Mouse (Mus musculus) intestine, postnatal 0 days (tissue): Measurements from ENCODE around the gene Vasn. TPM values are rescaled to one million over a fixed set of nuclear protein-coding genes. Genes with fewer than 3 reads are reported as not detected.

Experiments
- ATAC-seq: fragments of 200-750 bp; cut with Nextera tagmentation; 2 replicates; pipeline ENCODE4 v1.8.0; 2017; ENCODE audit warnings: mild to moderate bottlenecking, moderate TSS enrichment, moderate library complexity
- H3K27ac ChIP-seq: fragments of 300-500 bp; sonication (generic); 2 replicates; pipeline ENCODE4 v1.5.1; 2014; ENCODE audit warnings: mild to moderate bottlenecking, low read depth, low read length, moderate library complexity
- H3K27me3 ChIP-seq: fragments of 300-500 bp; sonication (generic); replicated peaks from 2 replicates; pipeline ENCODE4 v1.6.1; 2014; ENCODE audit warnings: low read length, mixed read lengths; ENCODE audit not compliant: control insufficient read depth, insufficient read depth
- H3K36me3 ChIP-seq: fragments of 300-500 bp; sonication (generic); 2 replicates; pipeline ENCODE4 v1.6.1; 2014; ENCODE audit warnings: mild to moderate bottlenecking, moderate library complexity; ENCODE audit not compliant: control insufficient read depth, insufficient read depth
- H3K4me1 ChIP-seq: fragments of 300-500 bp; sonication (generic); replicated peaks from 2 replicates; pipeline ENCODE4 v1.6.1; 2014; ENCODE audit warnings: antibody characterized with exemption, low read length, mixed read lengths; ENCODE audit not compliant: control insufficient read depth, insufficient read depth
- H3K4me2 ChIP-seq: fragments of 300-500 bp; sonication (generic); replicated peaks from 2 replicates; pipeline ENCODE4 v1.6.1; 2014; ENCODE audit warnings: low read depth, mild to moderate bottlenecking, moderate library complexity
- H3K4me3 ChIP-seq: fragments of 300-500 bp; sonication (generic); 2 replicates; pipeline ENCODE4 v1.5.1; 2014; ENCODE audit warnings: low read depth, low read length
- H3K9ac ChIP-seq: fragments of 300-500 bp; sonication (generic); 2 replicates; pipeline ENCODE4 v1.6.1; 2014; ENCODE audit warnings: mild to moderate bottlenecking, low read depth, low read length
- H3K9me3 ChIP-seq: fragments of 300-500 bp; sonication (generic); 2 replicates; pipeline ENCODE4 v1.6.1; 2016; ENCODE audit warnings: mixed run types; ENCODE audit not compliant: control insufficient read depth
- CTCF ChIP-seq: sonication (generic); IDR thresholded peaks from 2 replicates; pipeline ENCODE4 v1.5.1; 2016; ENCODE audit warnings: low read depth, mild to moderate bottlenecking, control low read depth, antibody characterized with exemption, moderate library complexity
- WGBS: fragments of 180-500 bp; shearing (Covaris S2); extraction: QIAGEN DNeasy Blood & Tissue Kit; methylation state at CpG from one replicate; pipeline ENCODE4 v1.1.7; 2014; 5-methylcytosine and 5-hydroxymethylcytosine counted together
- polyA plus RNA-seq: library from polyadenylated mRNA; unstranded; fragments of >200 nt; fragmentation: Nextera tagmentation; extraction: Ambion mirVana; gene quantifications from 2 replicates; pipeline ENCODE4 v1.2.1, GENCODE M21; 2015

Gene Vasn
- polyA plus RNA-seq, 1 experiment from 2014 or later: 5.0 TPM

- ATAC-seq: no peak
- WGBS: 88% methylated on average over 3 of the region's 3 CpGs
- Histone ChIP-seq H3K4me3 (no peak overlapping the region), H3K9me3 (no peaks in the 10 kb centered on the region), H3K36me3 (no peaks in the 10 kb centered on the region), H3K4me1 (peaks cover 20% of the 10 kb centered on the region), H3K27me3 (no peaks in the 10 kb centered on the region), H3K9ac (no peak overlapping the region), H3K4me2 (no peak overlapping the region), H3K27ac (no peak overlapping the region)
- TF ChIP-seq CTCF: no peak
These were observed 40.1 kb upstream of the Vasn start for GRCm38 (mm10) chr16:4599616-4600015.

GRCm38 (mm10) chr16:4600701-4601310, 38.9 kb upstream of the Vasn start:
- no peak for ATAC-seq
- 70% methylated on average over 9 of the region's 9 CpGs for WGBS
- H3K4me1 ChIP-seq: peaks cover 24% of the 10 kb centered on the region
- no peak for TF ChIP-seq CTCF
- H3K27ac ChIP-seq: no peak overlapping the region
- no peak overlapping the region for H3K4me3 ChIP-seq
- H3K27me3 ChIP-seq: no peaks in the 10 kb centered on the region
- H3K9ac ChIP-seq: no peak overlapping the region
- H3K36me3 ChIP-seq: no peaks in the 10 kb centered on the region
- H3K9me3 ChIP-seq: no peaks in the 10 kb centered on the region
- no peak overlapping the region for H3K4me2 ChIP-seq

GRCm38 (mm10) chr16:4602189-4602588, 37.6 kb upstream of the Vasn start:
- Histone ChIP-seq H3K27me3 (no peaks in the 10 kb centered on the region), H3K9me3 (no peaks in the 10 kb centered on the region), H3K4me1 (peaks cover 37% of the 10 kb centered on the region), H3K4me3 (no peak overlapping the region), H3K27ac (0 out of 2 replicates have a peak overlapping the region, but pooled peaks have one; percentile 21), H3K9ac (no peak overlapping the region), H3K4me2 (no peak overlapping the region), H3K36me3 (no peaks in the 10 kb centered on the region)
- TF ChIP-seq CTCF: no peak
- peak; percentile 57 for ATAC-seq
- WGBS: 20% methylated on average over 3 of the region's 3 CpGs

GRCm38 (mm10) chr16:4602766-4603452, 36.8 kb upstream of the Vasn start:
- peaks cover 38% of the 10 kb centered on the region for H3K4me1 ChIP-seq
- 32% methylated on average over 7 of the region's 7 CpGs for WGBS

GRCm38 (mm10) chr16:4603453-4603837, 36.3 kb upstream of the Vasn start:
- no peaks in the 10 kb centered on the region for H3K36me3 ChIP-seq
- no peak overlapping the region for H3K27ac ChIP-seq
- H3K4me1 ChIP-seq: peaks cover 38% of the 10 kb centered on the region
- no peaks in the 10 kb centered on the region for H3K27me3 ChIP-seq
- no peak overlapping the region; the same call in 1 of the 2 replicates for H3K9ac ChIP-seq
- TF ChIP-seq CTCF: no peak
- no peaks in the 10 kb centered on the region for H3K9me3 ChIP-seq
- no peak for ATAC-seq
- H3K4me3 ChIP-seq: no peak overlapping the region
- no peak overlapping the region for H3K4me2 ChIP-seq
- 53% methylated on average over 1 of the region's 1 CpGs for WGBS

More at GRCm38 (mm10) chr16:4602766-4603452, 36.8 kb upstream of the Vasn start:
- TF ChIP-seq CTCF: no peak
- Histone ChIP-seq H3K9ac (no peak overlapping the region; the same call in 1 of the 2 replicates), H3K4me3 (no peak overlapping the region), H3K36me3 (no peaks in the 10 kb centered on the region), H3K9me3 (no peaks in the 10 kb centered on the region), H3K27ac (peak overlapping the region; percentile 21; the same call in 1 of the 2 replicates), H3K4me2 (no peak overlapping the region), H3K27me3 (no peaks in the 10 kb centered on the region)
- no peak for ATAC-seq

GRCm38 (mm10) chr16:4604293-4604837, 35.4 kb upstream of the Vasn start:
- H3K4me1 ChIP-seq: peaks cover 38% of the 10 kb centered on the region
- 0 out of 2 replicates have a peak overlapping the region, but pooled peaks have one; percentile 6 for H3K4me2 ChIP-seq
- H3K36me3 ChIP-seq: peaks cover 6% of the 10 kb centered on the region; the same call in 1 of the 2 replicates
- no peak overlapping the region; the same call in 1 of the 2 replicates for H3K9ac ChIP-seq
- H3K9me3 ChIP-seq: no peaks in the 10 kb centered on the region
- no peak overlapping the region for H3K27ac ChIP-seq
- H3K4me3 ChIP-seq: no peak overlapping the region
- no peaks in the 10 kb centered on the region for H3K27me3 ChIP-seq
- WGBS: 60% methylated on average over 11 of the region's 11 CpGs
- no peak for TF ChIP-seq CTCF
- ATAC-seq: no peak
